9 mouse cellular contexts compared by ENCODE assay signal in genomic region chr12:102948778-102949394, GRCm38 (mm10). TPM values are rescaled to one million over a fixed set of nuclear protein-coding genes. Genes with fewer than 3 reads are reported as not detected.
DNase-seq lines count a peak whose midpoint lies in the region; ATAC-seq lines count a peak whose summit lies in the region.
"Had no signal": no experiment of that assay in that cellular context is flagged by ENCODE, and none has a peak within 500 bp of the region (broad histone marks: within the 10 kb centered on the region; RNA-seq: fewer than 3 reads in every experiment).

Unc79 (plus strand) TSS chr12:102948859.

- H3K4me3 ChIP-seq in heart, embryonic 10.5 days, result peak within 1 kb of the TSS; percentile 67
- peak within 1 kb of the TSS; percentile 52 for H3K4me3 ChIP-seq in kidney, embryonic 14.5 days (ENCODE audit: low read length)
- peak within 1 kb of the TSS; percentile 24 for H3K4me3 ChIP-seq in limb, embryonic 11.5 days (ENCODE audit: low read depth, low read length)
- H3K4me3 ChIP-seq in midbrain, embryonic 13.5 days (replicated peaks), result peak within 1 kb of the TSS; percentile 67
- H3K4me3 ChIP-seq in stomach, embryonic 16.5 days (replicated peaks; ENCODE audit: low read length), result peak within 1 kb of the TSS; percentile 50

- no peak within 1 kb of the TSS; the same call in 1 of the 2 replicates for H3K9ac ChIP-seq in kidney, embryonic 14.5 days (ENCODE audit: low read depth, low read length)
- no peak within 1 kb of the TSS for H3K9ac ChIP-seq in limb, embryonic 11.5 days (ENCODE audit: low read length)
- peak within 1 kb of the TSS; percentile 82 for H3K9ac ChIP-seq in midbrain, embryonic 13.5 days (replicated peaks)
- H3K9ac ChIP-seq in stomach, embryonic 16.5 days (ENCODE audit: low read length), result peak within 1 kb of the TSS; percentile 57; the same call in 1 of the 2 replicates

- H3K9me3 ChIP-seq in heart, embryonic 10.5 days, result no peaks in the 10 kb centered on the region
- no peaks in the 10 kb centered on the region for H3K9me3 ChIP-seq in kidney, embryonic 14.5 days (ENCODE audit: control insufficient read depth, low read length)
- no peaks in the 10 kb centered on the region for H3K9me3 ChIP-seq in limb, embryonic 11.5 days (ENCODE audit: control insufficient read depth, low read length)
- no peaks in the 10 kb centered on the region for H3K9me3 ChIP-seq in midbrain, embryonic 13.5 days
- no peaks in the 10 kb centered on the region for H3K9me3 ChIP-seq in stomach, embryonic 16.5 days (replicated peaks; ENCODE audit: control insufficient read depth, low read length)

- WGBS in heart, embryonic 10.5 days, result under 1% methylated on average over 48 of the region's 48 CpGs
- under 1% methylated on average over 47 of the region's 48 CpGs for WGBS in kidney, embryonic 14.5 days
- under 1% methylated on average over 48 of the region's 48 CpGs for WGBS in limb, embryonic 11.5 days
- under 1% methylated on average over 44 of the region's 48 CpGs for WGBS in midbrain, embryonic 13.5 days
- under 1% methylated on average over 48 of the region's 48 CpGs for WGBS in stomach, embryonic 16.5 days

- H3K4me1 ChIP-seq in heart, embryonic 10.5 days, result peaks cover 14% of the 10 kb centered on the region
- H3K4me1 ChIP-seq in kidney, embryonic 14.5 days (ENCODE audit: control insufficient read depth, insufficient read depth, low read length), result peaks cover 4% of the 10 kb centered on the region; the same call in 1 of the 2 replicates
- peaks cover 9% of the 10 kb centered on the region for H3K4me1 ChIP-seq in limb, embryonic 11.5 days (ENCODE audit: control insufficient read depth, insufficient read depth, low read length)
- peaks cover 43% of the 10 kb centered on the region for H3K4me1 ChIP-seq in midbrain, embryonic 13.5 days (replicated peaks)
- peaks cover 9% of the 10 kb centered on the region for H3K4me1 ChIP-seq in stomach, embryonic 16.5 days (ENCODE audit: control insufficient read depth, insufficient read depth, low read length)

- intact Hi-C loops in heart, postnatal 25 days (cut with DNase I), result no loop called here

- peak; percentile 88 for ATAC-seq in kidney, embryonic 14.5 days (ENCODE audit: low FRiP score, low TSS enrichment)
- peak; percentile 35; the same call in 1 of the 2 replicates for ATAC-seq in limb, embryonic 11.5 days (ENCODE audit: insufficient number of reproducible peaks, low FRiP score, low TSS enrichment, low read depth)
- peak; percentile 91 for ATAC-seq in midbrain, embryonic 13.5 days
- ATAC-seq in stomach, embryonic 16.5 days (ENCODE audit: insufficient read depth, low FRiP score), result peak; percentile 77

- H3K36me3 ChIP-seq in heart, embryonic 10.5 days, result no peaks in the 10 kb centered on the region
- H3K36me3 ChIP-seq in kidney, embryonic 14.5 days (ENCODE audit: control insufficient read depth, insufficient read depth, low read length), result no peaks in the 10 kb centered on the region
- no peaks in the 10 kb centered on the region for H3K36me3 ChIP-seq in limb, embryonic 11.5 days (ENCODE audit: control insufficient read depth, insufficient read depth, low read length)
- no peaks in the 10 kb centered on the region for H3K36me3 ChIP-seq in midbrain, embryonic 13.5 days
- no peaks in the 10 kb centered on the region for H3K36me3 ChIP-seq in stomach, embryonic 16.5 days (ENCODE audit: control insufficient read depth, insufficient read depth, low read length)

- H3K27me3 ChIP-seq in heart, embryonic 10.5 days (ENCODE audit: insufficient read depth, poor library complexity, severe bottlenecking), result peaks cover 22% of the 10 kb centered on the region
- peaks cover 9% of the 10 kb centered on the region; the same call in 1 of the 2 replicates for H3K27me3 ChIP-seq in kidney, embryonic 14.5 days (ENCODE audit: control insufficient read depth, insufficient read depth, low read length)
- H3K27me3 ChIP-seq in limb, embryonic 11.5 days (ENCODE audit: control insufficient read depth, insufficient read depth, low read length), result peaks cover 27% of the 10 kb centered on the region
- H3K27me3 ChIP-seq in midbrain, embryonic 13.5 days, result peaks cover 6% of the 10 kb centered on the region
- H3K27me3 ChIP-seq in stomach, embryonic 16.5 days (ENCODE audit: control insufficient read depth, insufficient read depth, low read length), result peaks cover 9% of the 10 kb centered on the region; the same call in 1 of the 2 replicates

- peak; percentile 77 for DNase-seq in heart, embryonic 10.5 days (ENCODE audit: low spot score)
- no peak for DNase-seq in heart, postnatal 25 days (ENCODE audit: low spot score)
- DNase-seq in cerebellum, postnatal 25 days, result peak; percentile 86 to 87
- DNase-seq in frontal cortex, postnatal 25 days (ENCODE audit: low spot score in 2 of 2), result peak; percentile 65 to 77
- DNase-seq in limb, embryonic 11.5 days (ENCODE audit: low spot score), result peak; percentile 47

- peak within 1 kb of the TSS; percentile 92 for H3K4me2 ChIP-seq in kidney, embryonic 14.5 days (replicated peaks; ENCODE audit: low read depth, low read length)
- peak within 1 kb of the TSS; percentile 57 for H3K4me2 ChIP-seq in limb, embryonic 11.5 days (ENCODE audit: low read depth, severe bottlenecking)
- H3K4me2 ChIP-seq in midbrain, embryonic 13.5 days (replicated peaks), result peak within 1 kb of the TSS; percentile 72
- H3K4me2 ChIP-seq in stomach, embryonic 16.5 days (ENCODE audit: low read depth, low read length), result peak within 1 kb of the TSS; percentile 96

- H3K27ac ChIP-seq in heart, embryonic 10.5 days, result no peak within 1 kb of the TSS
- H3K27ac ChIP-seq in kidney, embryonic 14.5 days (ENCODE audit: low read depth, low read length), result no peak within 1 kb of the TSS
- no peak within 1 kb of the TSS for H3K27ac ChIP-seq in limb, embryonic 11.5 days (replicated peaks; ENCODE audit: low read depth, low read length)
- H3K27ac ChIP-seq in midbrain, embryonic 13.5 days, result peak within 1 kb of the TSS; percentile 98
- H3K27ac ChIP-seq in stomach, embryonic 16.5 days (ENCODE audit: low read length), result no peak within 1 kb of the TSS

RNA-seq across cellular contexts. Expression of gene Unc79, which starts in this region (rescaled TPM):
- polyA plus RNA-seq in heart, embryonic 10.5 days (2016; fragmentation: Nextera tagmentation; extraction: Ambion mirVana), result 0.22 and 0.33 TPM in 2 replicates
- total RNA-seq in heart, postnatal 25 days (2021), result under 1 TPM; 0.06 to 0.13 TPM
- polyA plus RNA-seq in kidney, embryonic 14.5 days (2014; fragmentation: Nextera tagmentation; extraction: Ambion mirVana), result 0.14 and 0.16 TPM in 2 replicates
- polyA plus RNA-seq in limb, embryonic 11.5 days (2014; fragmentation: Nextera tagmentation; extraction: Ambion mirVana), result 0.16 TPM in 1 of 2 replicates, not detected in the other
- 7.9 and 8.3 TPM in 2 replicates for polyA plus RNA-seq in midbrain, embryonic 13.5 days (2015; fragmentation: Nextera tagmentation; extraction: Ambion mirVana)
- 0.34 and 0.57 TPM in 2 replicates for polyA plus RNA-seq in stomach, embryonic 16.5 days (2015; fragmentation: Nextera tagmentation; extraction: Ambion mirVana)
- polyA plus RNA-seq: C2C12 had no signal

Comparison
In these comparisons a context has a peak if more than half of its experiments do, and no peak if none do; other contexts are left out.
1. Peak in DNase-seq and H3K4me3 ChIP-seq in heart, embryonic 10.5 days; RNA of the gene not detected or under 1 TPM.
2. Peak in ATAC-seq, H3K4me3 ChIP-seq and H3K4me2 ChIP-seq in kidney, embryonic 14.5 days; RNA of the gene not detected or under 1 TPM.
3. Peak in DNase-seq, ATAC-seq, H3K4me3 ChIP-seq and H3K4me2 ChIP-seq in limb, embryonic 11.5 days; RNA of the gene not detected or under 1 TPM.
4. Peak in ATAC-seq, H3K4me3 ChIP-seq, H3K9ac ChIP-seq and H3K4me2 ChIP-seq in stomach, embryonic 16.5 days; RNA of the gene not detected or under 1 TPM.
5. ATAC-seq: peak in every context shown above with its lines; median percentile 91 in midbrain, embryonic 13.5 days; 88 in kidney, embryonic 14.5 days; 77 in stomach, embryonic 16.5 days; 35 in limb, embryonic 11.5 days.